Mouse (Mus musculus) forebrain, postnatal 0 days (tissue): ENCODE measurements around the gene Clrn2. TPM values are rescaled to one million over a fixed set of nuclear protein-coding genes. Genes with fewer than 3 reads are reported as not detected.

Source experiments
- ATAC-seq: fragments of 200-750 bp; cut with Nextera tagmentation; 2 replicates; pipeline ENCODE4 v1.8.0; 2017; ENCODE audit warnings: mild to moderate bottlenecking, moderate library complexity
- DNase-seq: peaks from one replicate; pipeline ENCODE4 v3.0.0-alpha.2; 2015
- H3K27ac ChIP-seq: fragments of 300-500 bp; sonication (generic); 2 replicates; pipeline ENCODE4 v1.5.1; 2014; ENCODE audit warnings: low read depth, mild to moderate bottlenecking, antibody characterized with exemption, low read length, moderate library complexity, mixed read lengths
- H3K27me3 ChIP-seq: fragments of 300-500 bp; sonication (generic); 2 replicates; pipeline ENCODE4 v1.6.1; 2014; ENCODE audit warnings: mild to moderate bottlenecking, low read length, mixed read lengths; ENCODE audit not compliant: insufficient read depth
- H3K36me3 ChIP-seq: fragments of 300-500 bp; sonication (generic); 2 replicates; pipeline ENCODE4 v1.6.1; 2014; ENCODE audit warnings: mild to moderate bottlenecking, moderate library complexity; ENCODE audit not compliant: insufficient read depth
- H3K4me1 ChIP-seq: fragments of 300-500 bp; sonication (generic); 2 replicates; pipeline ENCODE4 v1.6.1; 2014; ENCODE audit warnings: antibody characterized with exemption; ENCODE audit not compliant: insufficient read depth
- H3K4me2 ChIP-seq: fragments of 300-500 bp; sonication (generic); 2 replicates; pipeline ENCODE4 v1.6.1; 2014; ENCODE audit warnings: low read depth, mild to moderate bottlenecking, moderate library complexity
- H3K4me3 ChIP-seq: fragments of 300-500 bp; sonication (generic); 2 replicates; pipeline ENCODE4 v1.5.1; 2014; ENCODE audit warnings: low read depth, low read length, mixed read lengths
- H3K9ac ChIP-seq: fragments of 300-500 bp; sonication (generic); 2 replicates; pipeline ENCODE4 v1.6.1; 2014; ENCODE audit warnings: mild to moderate bottlenecking
- H3K9me3 ChIP-seq: fragments of 300-500 bp; sonication (generic); 2 replicates; pipeline ENCODE4 v1.6.1; 2016; ENCODE audit warnings: low read length
- CTCF ChIP-seq: sonication (generic); IDR thresholded peaks from 2 replicates; pipeline ENCODE4 v1.5.1; 2016; ENCODE audit warnings: antibody characterized with exemption, control low read depth, low read depth
- WGBS: fragments of 180-500 bp; shearing (Covaris S2); extraction: QIAGEN DNeasy Blood & Tissue Kit; methylation state at CpG from one replicate; pipeline ENCODE4 v1.1.7; 2014; 5-methylcytosine and 5-hydroxymethylcytosine counted together
- polyA plus RNA-seq: library from polyadenylated mRNA; unstranded; fragments of >200 nt; fragmentation: Nextera tagmentation; extraction: Ambion mirVana; gene quantifications from 2 replicates; pipeline ENCODE4 v1.2.1, GENCODE M21; 2015
- total RNA-seq: library from RNA; depleted of rRNA; stranded (reverse); fragments of >200 nt; gene quantifications from 2 replicates; pipeline ENCODE4 v1.2.3, GENCODE M21; 2014

Gene Clrn2
- total and polyA plus RNA-seq, 2 experiments from 2014 or later, result not detected

DNA sequence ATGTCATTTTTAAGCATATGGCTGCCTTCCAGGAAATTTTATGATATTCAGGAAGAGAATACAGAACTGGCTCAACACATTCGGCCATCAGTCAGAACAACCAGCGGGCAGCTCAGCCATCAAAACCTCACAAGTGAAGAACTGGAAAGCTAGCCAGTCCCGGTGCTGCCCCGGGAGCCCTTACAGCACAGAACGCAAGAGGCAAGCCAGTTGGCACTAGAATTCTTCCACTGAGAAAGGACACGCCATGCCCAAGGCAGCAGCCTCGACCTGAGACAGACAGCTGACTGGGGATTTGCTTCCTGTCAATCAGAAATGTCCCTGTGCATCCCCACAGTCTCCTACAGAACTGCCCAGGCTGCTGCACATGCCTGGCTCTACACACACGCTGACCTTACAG, 15.2 kb upstream of the Clrn2 start:
- Histone ChIP-seq H3K27ac (no peak overlapping the region), H3K4me1 (no peaks in the 10 kb centered on the region), H3K4me3 (no peak overlapping the region), H3K36me3 (peaks cover 24% of the 10 kb centered on the region), H3K9ac (no peak overlapping the region), H3K27me3 (no peaks in the 10 kb centered on the region), H3K4me2 (no peak overlapping the region), H3K9me3 (no peaks in the 10 kb centered on the region)
- ATAC-seq, result no peak
- WGBS, result 87% methylated on average over 8 of the region's 8 CpGs
- no peak for TF ChIP-seq CTCF
- DNase-seq, result no peak

GRCm38 (mm10) chr5:45441124-45441523, 12.4 kb upstream of the Clrn2 start:
- Histone ChIP-seq H3K27me3 (no peaks in the 10 kb centered on the region), H3K36me3 (peaks cover 19% of the 10 kb centered on the region), H3K27ac (no peak overlapping the region), H3K9me3 (no peaks in the 10 kb centered on the region), H3K9ac (no peak overlapping the region), H3K4me2 (no peak overlapping the region), H3K4me1 (no peaks in the 10 kb centered on the region), H3K4me3 (no peak overlapping the region)
- no peak for DNase-seq
- no peak for ATAC-seq
- WGBS, result 91% methylated on average over 3 of the region's 3 CpGs
- TF ChIP-seq CTCF, result no peak

DNA sequence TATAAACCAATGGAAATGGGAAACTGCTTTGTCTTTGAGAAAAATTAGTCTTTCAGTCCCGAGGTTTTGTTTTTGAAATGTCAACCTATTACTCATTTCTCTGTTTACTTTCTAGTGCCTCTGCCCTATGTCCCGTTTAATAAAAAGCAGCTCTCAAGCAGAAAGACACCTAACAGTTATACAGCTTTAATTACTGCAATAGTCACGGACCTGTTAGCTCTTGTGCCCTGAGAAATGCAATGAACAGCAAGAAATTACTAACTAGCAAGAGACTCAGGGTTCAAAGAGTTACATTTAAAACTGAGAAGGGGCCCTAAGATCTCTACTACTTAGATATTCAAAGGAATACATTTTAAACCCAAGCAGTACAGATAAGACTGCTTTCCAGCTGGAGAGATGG, 11.8 kb upstream of the Clrn2 start:
- H3K4me3 ChIP-seq, result no peak overlapping the region
- H3K9ac ChIP-seq, result no peak overlapping the region
- H3K9me3 ChIP-seq, result no peaks in the 10 kb centered on the region
- H3K4me1 ChIP-seq, result no peaks in the 10 kb centered on the region
- ATAC-seq (no peak), DNase-seq (no peak)
- WGBS, result 82% methylated on average over 3 of the region's 3 CpGs
- peaks cover 14% of the 10 kb centered on the region for H3K36me3 ChIP-seq
- no peak overlapping the region for H3K4me2 ChIP-seq
- H3K27ac ChIP-seq, result no peak overlapping the region
- no peak for TF ChIP-seq CTCF
- H3K27me3 ChIP-seq, result no peaks in the 10 kb centered on the region

DNA sequence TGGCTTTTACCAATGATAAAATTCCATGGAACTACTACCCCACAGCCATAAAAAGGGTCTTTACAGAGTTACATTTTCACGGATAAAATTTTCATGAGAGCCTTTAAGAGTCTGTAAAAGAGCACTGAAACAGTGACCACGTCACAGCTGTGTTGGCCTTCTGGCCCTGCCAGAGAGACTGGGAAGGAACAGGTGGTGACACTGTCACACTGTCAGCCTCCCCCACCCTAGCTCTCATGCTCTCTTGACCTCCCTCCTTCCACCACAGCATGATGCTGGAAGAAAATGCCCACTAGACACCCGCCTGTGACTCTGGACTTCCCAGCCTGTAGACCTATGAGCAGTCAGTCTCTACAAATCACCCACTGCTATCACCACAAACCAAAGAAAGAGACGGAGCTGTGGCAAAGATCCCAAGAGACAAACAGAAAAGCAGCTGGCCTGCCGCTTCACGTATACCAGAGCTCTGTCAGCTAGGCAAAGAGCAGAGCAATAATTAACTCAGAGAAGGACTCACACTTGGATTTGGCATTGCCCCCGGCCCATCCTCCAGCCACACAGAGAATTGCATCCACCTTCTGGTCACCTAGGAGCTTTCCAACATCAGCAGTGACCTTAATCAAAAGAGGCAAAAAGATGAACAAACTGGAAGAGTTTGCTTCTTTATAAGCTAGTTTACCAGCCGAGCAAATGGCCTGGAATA, 9.3 kb upstream of the Clrn2 start:
- no peaks in the 10 kb centered on the region for H3K9me3 ChIP-seq
- 0 out of 2 replicates have a peak, but pooled peaks cover 10% of the 10 kb centered on the region for H3K4me1 ChIP-seq
- DNase-seq (no peak), ATAC-seq (no peak)
- no peak overlapping the region for H3K4me3 ChIP-seq
- 93% methylated on average over 8 of the region's 8 CpGs for WGBS
- no peak overlapping the region for H3K4me2 ChIP-seq
- no peak overlapping the region for H3K9ac ChIP-seq
- H3K36me3 ChIP-seq, result 0 out of 2 replicates have a peak, but pooled peaks cover 3% of the 10 kb centered on the region
- H3K27ac ChIP-seq, result no peak overlapping the region
- H3K27me3 ChIP-seq, result no peaks in the 10 kb centered on the region; the same call in 1 of the 2 replicates
- TF ChIP-seq CTCF, result no peak

DNA sequence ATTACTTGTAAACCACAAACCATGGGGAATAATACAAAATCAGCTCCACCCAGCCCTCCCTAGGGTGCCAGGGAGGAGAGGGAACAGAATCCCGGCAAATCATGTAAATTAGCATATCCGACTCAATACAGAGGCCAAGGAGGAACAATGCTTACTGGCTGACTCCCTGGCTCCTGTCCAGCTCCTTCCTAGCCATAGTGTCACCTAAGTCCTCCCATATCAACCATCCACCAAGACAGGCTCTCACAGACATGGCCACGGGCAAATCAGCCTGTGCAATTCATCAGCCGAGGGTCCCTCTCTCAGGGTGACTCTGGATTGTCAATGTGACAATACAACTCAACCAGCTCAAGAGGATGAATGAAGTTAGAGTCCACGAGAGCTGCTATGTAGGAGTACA, 4.9 kb upstream of the Clrn2 start:
- ATAC-seq, result no peak
- WGBS, result 21% methylated on average over 5 of the region's 5 CpGs
- Histone ChIP-seq H3K4me3 (peak overlapping the region; percentile 57; the same call in 1 of the 2 replicates), H3K27me3 (no peaks in the 10 kb centered on the region; the same call in 1 of the 2 replicates), H3K27ac (no peak overlapping the region), H3K9ac (0 out of 2 replicates have a peak overlapping the region, but pooled peaks have one; percentile 63), H3K4me2 (peak overlapping the region; percentile 97), H3K9me3 (no peaks in the 10 kb centered on the region), H3K36me3 (no peaks in the 10 kb centered on the region), H3K4me1 (0 out of 2 replicates have a peak, but pooled peaks cover 11% of the 10 kb centered on the region)
- TF ChIP-seq CTCF, result no peak
- no peak for DNase-seq

DNA sequence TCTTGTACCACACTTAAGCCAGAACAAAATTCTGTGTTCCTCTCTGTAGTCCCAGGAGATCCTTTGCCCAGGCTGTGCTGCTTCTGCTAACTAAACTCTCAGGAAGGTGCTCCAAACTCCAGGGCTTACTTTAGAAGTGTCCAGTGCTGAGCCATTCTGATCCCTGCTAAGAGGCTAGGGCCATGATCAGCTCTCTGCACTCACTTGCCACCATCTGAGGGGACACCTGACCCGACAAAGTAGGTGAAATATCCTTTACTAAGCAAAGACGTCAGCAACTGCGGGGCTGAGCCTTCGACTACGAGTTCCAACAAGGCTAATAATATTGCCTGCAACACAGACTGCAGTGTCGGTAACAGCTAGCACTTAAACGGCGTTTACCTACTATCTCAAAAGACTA, 4.3 kb upstream of the Clrn2 start:
- peak overlapping the region; percentile 57 for H3K4me3 ChIP-seq
- 0 out of 2 replicates have a peak, but pooled peaks cover 11% of the 10 kb centered on the region for H3K4me1 ChIP-seq
- ATAC-seq (no peak), DNase-seq (no peak)
- no peaks in the 10 kb centered on the region for H3K9me3 ChIP-seq
- H3K36me3 ChIP-seq, result no peaks in the 10 kb centered on the region
- no peak overlapping the region for H3K27ac ChIP-seq
- peak overlapping the region; percentile 63 for H3K9ac ChIP-seq
- TF ChIP-seq CTCF, result no peak
- peak overlapping the region; percentile 97 for H3K4me2 ChIP-seq
- 2% methylated on average over 8 of the region's 8 CpGs for WGBS
- no peaks in the 10 kb centered on the region; the same call in 1 of the 2 replicates for H3K27me3 ChIP-seq
